Mouse (Mus musculus) heart, embryonic 12.5 days (tissue): ENCODE measurements around the gene Hacl1. TPM values are rescaled to one million over a fixed set of nuclear protein-coding genes. Genes with fewer than 3 reads are reported as not detected.
"Not testable (repeated sequence)": the region's sequence is repeated elsewhere in the genome, so short reads cannot be mapped to it uniquely, and the experiment has no call there.

ENCODE experiments used
- ATAC-seq: fragments of 200-750 bp; cut with Nextera tagmentation; 2 replicates; pipeline ENCODE4 v1.8.0; 2017; ENCODE audit warnings: moderate TSS enrichment, moderate library complexity; ENCODE audit not compliant: insufficient number of reproducible peaks, low FRiP score
- H3K27ac ChIP-seq: fragments of 300-500 bp; sonication (generic); 2 replicates; pipeline ENCODE4 v1.5.1; 2016; ENCODE audit warnings: mild to moderate bottlenecking, moderate library complexity; ENCODE audit not compliant: poor library complexity, severe bottlenecking
- H3K27me3 ChIP-seq: fragments of 300-500 bp; sonication (generic); replicated peaks from 2 replicates; pipeline ENCODE4 v1.6.1; 2016; ENCODE audit warnings: mild to moderate bottlenecking, moderate library complexity
- H3K36me3 ChIP-seq: fragments of 300-500 bp; sonication (generic); 2 replicates; pipeline ENCODE4 v1.6.1; 2016; ENCODE audit warnings: mild to moderate bottlenecking, moderate library complexity
- H3K4me1 ChIP-seq: fragments of 300-500 bp; sonication (generic); replicated peaks from 2 replicates; pipeline ENCODE4 v1.6.1; 2016; ENCODE audit warnings: mild to moderate bottlenecking
- H3K4me2 ChIP-seq: fragments of 300-500 bp; sonication (generic); 2 replicates; pipeline ENCODE4 v1.6.1; 2016; ENCODE audit warnings: mild to moderate bottlenecking, moderate library complexity
- H3K4me3 ChIP-seq: fragments of 300-500 bp; sonication (generic); 2 replicates; pipeline ENCODE4 v1.5.1; 2016; ENCODE audit warnings: mild to moderate bottlenecking
- H3K9ac ChIP-seq: fragments of 300-500 bp; sonication (generic); 2 replicates; pipeline ENCODE4 v1.6.1; 2016; ENCODE audit warnings: mild to moderate bottlenecking, moderate library complexity
- H3K9me3 ChIP-seq: fragments of 300-500 bp; sonication (generic); replicated peaks from 2 replicates; pipeline ENCODE4 v1.6.1; 2016; ENCODE audit warnings: mild to moderate bottlenecking, moderate library complexity
- WGBS: fragments of 180-500 bp; shearing (Covaris S2); methylation state at CpG from one replicate; pipeline ENCODE4 v1.1.7; 2016; 5-methylcytosine and 5-hydroxymethylcytosine counted together
- polyA plus RNA-seq: library from polyadenylated mRNA; unstranded; fragments of >200 nt; fragmentation: Nextera tagmentation; extraction: Ambion mirVana; gene quantifications from 2 replicates; pipeline ENCODE4 v1.2.1, GENCODE M21; 2016

The Hacl1 gene
- polyA plus RNA-seq, 1 experiment from 2014 or later, result 13.2 TPM

- no peak overlapping the region for H3K4me2 ChIP-seq
- no peak overlapping the region for H3K9ac ChIP-seq
- no peaks in the 10 kb centered on the region for H3K27me3 ChIP-seq
- ATAC-seq, result no peak
- no peaks in the 10 kb centered on the region; the same call in 1 of the 2 replicates for H3K4me1 ChIP-seq
- peaks cover 2% of the 10 kb centered on the region; the same call in 1 of the 2 replicates for H3K36me3 ChIP-seq
- no peak overlapping the region for H3K27ac ChIP-seq
- H3K9me3 ChIP-seq, result no peaks in the 10 kb centered on the region
- WGBS, result 85% methylated on average over 12 of the region's 12 CpGs
- H3K4me3 ChIP-seq, result no peak overlapping the region
Observed at GRCm38 (mm10) chr14:31622748-31623147, 18.3 kb downstream of the Hacl1 start.

GRCm38 (mm10) chr14:31620591-31621223 lies 20.4 kb downstream of the Hacl1 start:
- Histone ChIP-seq H3K4me2 (no peak overlapping the region), H3K9ac (no peak overlapping the region), H3K27ac (no peak overlapping the region), H3K36me3 (peaks cover 3% of the 10 kb centered on the region; the same call in 1 of the 2 replicates), H3K4me3 (no peak overlapping the region), H3K27me3 (no peaks in the 10 kb centered on the region), H3K4me1 (no peaks in the 10 kb centered on the region; the same call in 1 of the 2 replicates), H3K9me3 (no peaks in the 10 kb centered on the region)
- ATAC-seq, result no peak
- 73% methylated on average over 9 of the region's 9 CpGs for WGBS

GRCm38 (mm10) chr14:31617997-31618396 lies 23.1 kb downstream of the Hacl1 start:
- H3K36me3 ChIP-seq, result peaks cover 5% of the 10 kb centered on the region
- H3K4me2 ChIP-seq, result no peak overlapping the region
- H3K27ac ChIP-seq, result no peak overlapping the region
- no peak for ATAC-seq
- no peaks in the 10 kb centered on the region for H3K9me3 ChIP-seq
- no peak overlapping the region for H3K9ac ChIP-seq
- H3K4me3 ChIP-seq, result no peak overlapping the region
- H3K4me1 ChIP-seq, result no peaks in the 10 kb centered on the region; the same call in 1 of the 2 replicates
- WGBS, result 69% methylated on average over 3 of the region's 3 CpGs
- H3K27me3 ChIP-seq, result no peaks in the 10 kb centered on the region

GRCm38 (mm10) chr14:31617204-31617603 lies 23.9 kb downstream of the Hacl1 start:
- no peak for ATAC-seq
- H3K9me3 ChIP-seq, result no peaks in the 10 kb centered on the region
- H3K9ac ChIP-seq, result no peak overlapping the region
- H3K4me3 ChIP-seq, result no peak overlapping the region
- H3K4me1 ChIP-seq, result no peaks in the 10 kb centered on the region; the same call in 1 of the 2 replicates
- no peak overlapping the region for H3K27ac ChIP-seq
- WGBS, result 79% methylated on average over 9 of the region's 9 CpGs
- no peaks in the 10 kb centered on the region for H3K27me3 ChIP-seq
- H3K36me3 ChIP-seq, result peaks cover 7% of the 10 kb centered on the region
- H3K4me2 ChIP-seq, result no peak overlapping the region

- ATAC-seq, result no peak
- 75% methylated on average over 5 of the region's 5 CpGs for WGBS
- Histone ChIP-seq H3K4me2 (no peak overlapping the region), H3K36me3 (peaks cover 5% of the 10 kb centered on the region), H3K9ac (no peak overlapping the region), H3K27ac (no peak overlapping the region), H3K4me3 (no peak overlapping the region), H3K9me3 (no peaks in the 10 kb centered on the region), H3K4me1 (no peaks in the 10 kb centered on the region; the same call in 1 of the 2 replicates), H3K27me3 (no peaks in the 10 kb centered on the region)
Observed at GRCm38 (mm10) chr14:31613671-31614070, 27.4 kb downstream of the Hacl1 start.

DNA sequence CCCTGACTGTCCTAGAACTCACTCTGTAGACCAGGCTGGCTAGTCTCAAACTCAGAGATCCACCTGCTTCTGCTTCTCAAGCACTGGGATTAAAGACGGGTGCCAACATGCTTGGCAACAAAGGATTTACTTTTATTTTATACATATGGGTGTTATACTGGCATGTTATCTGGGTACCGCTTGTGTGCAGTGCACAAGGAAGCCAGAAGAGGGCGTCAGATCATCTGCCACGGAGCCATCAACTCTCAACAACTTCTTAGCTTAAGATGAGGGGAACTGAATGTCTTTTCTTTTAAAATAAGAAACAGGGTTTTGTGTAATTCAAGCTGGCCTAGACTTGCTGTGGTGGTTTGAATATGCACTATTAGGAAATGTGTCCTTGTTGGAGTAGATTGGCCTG lies 29.1 kb downstream of the Hacl1 start:
- ATAC-seq, result no peak
- H3K9me3 ChIP-seq, result no peaks in the 10 kb centered on the region
- H3K27me3 ChIP-seq, result no peaks in the 10 kb centered on the region
- H3K4me3 ChIP-seq, result no peak overlapping the region
- H3K4me2 ChIP-seq, result no peak overlapping the region
- peaks cover 5% of the 10 kb centered on the region; the same call in 1 of the 2 replicates for H3K36me3 ChIP-seq
- 56% methylated on average over 4 of the region's 4 CpGs for WGBS
- H3K9ac ChIP-seq, result no peak overlapping the region
- H3K27ac ChIP-seq, result no peak overlapping the region
- no peaks in the 10 kb centered on the region for H3K4me1 ChIP-seq

GRCm38 (mm10) chr14:31605514-31605913 lies 35.6 kb downstream of the Hacl1 start:
- Histone ChIP-seq H3K27ac (no peak overlapping the region), H3K36me3 (no peaks in the 10 kb centered on the region), H3K4me3 (no peak overlapping the region), H3K4me1 (no peaks in the 10 kb centered on the region), H3K27me3 (no peaks in the 10 kb centered on the region), H3K4me2 (no peak overlapping the region), H3K9ac (no peak overlapping the region), H3K9me3 (no peaks in the 10 kb centered on the region)
- no peak for ATAC-seq
- 45% methylated on average over 6 of the region's 6 CpGs for WGBS

GRCm38 (mm10) chr14:31604916-31605315 lies 36.2 kb downstream of the Hacl1 start:
- no peaks in the 10 kb centered on the region for H3K27me3 ChIP-seq
- H3K4me1 ChIP-seq, result no peaks in the 10 kb centered on the region
- no peak overlapping the region for H3K4me3 ChIP-seq
- H3K9ac ChIP-seq, result no peak overlapping the region
- no peak overlapping the region for H3K27ac ChIP-seq
- H3K9me3 ChIP-seq, result no peaks in the 10 kb centered on the region
- ATAC-seq, result no peak
- 57% methylated on average over 5 of the region's 5 CpGs for WGBS
- H3K4me2 ChIP-seq, result no peak overlapping the region
- H3K36me3 ChIP-seq, result no peaks in the 10 kb centered on the region

- H3K9me3 ChIP-seq, H3K36me3 ChIP-seq, ATAC-seq, H3K4me3 ChIP-seq, H3K27me3 ChIP-seq, H3K4me1 ChIP-seq, H3K4me2 ChIP-seq, H3K27ac ChIP-seq, H3K9ac ChIP-seq: not testable (repeated sequence)
- WGBS, result 64% methylated on average over 6 of the region's 6 CpGs
Observed at GRCm38 (mm10) chr14:31602616-31602979, 38.5 kb downstream of the Hacl1 start.

GRCm38 (mm10) chr14:31601908-31602615 lies 39.0 kb downstream of the Hacl1 start:
- H3K9ac ChIP-seq, result no peak overlapping the region
- H3K4me1 ChIP-seq, result no peaks in the 10 kb centered on the region
- H3K4me3 ChIP-seq, result no peak overlapping the region
- WGBS, result 90% methylated on average over 14 of the region's 14 CpGs
- ATAC-seq, result no peak
- H3K4me2 ChIP-seq, result no peak overlapping the region
- no peak overlapping the region for H3K27ac ChIP-seq
- no peaks in the 10 kb centered on the region for H3K27me3 ChIP-seq
- H3K36me3 ChIP-seq, result no peaks in the 10 kb centered on the region
- no peaks in the 10 kb centered on the region for H3K9me3 ChIP-seq

DNA sequence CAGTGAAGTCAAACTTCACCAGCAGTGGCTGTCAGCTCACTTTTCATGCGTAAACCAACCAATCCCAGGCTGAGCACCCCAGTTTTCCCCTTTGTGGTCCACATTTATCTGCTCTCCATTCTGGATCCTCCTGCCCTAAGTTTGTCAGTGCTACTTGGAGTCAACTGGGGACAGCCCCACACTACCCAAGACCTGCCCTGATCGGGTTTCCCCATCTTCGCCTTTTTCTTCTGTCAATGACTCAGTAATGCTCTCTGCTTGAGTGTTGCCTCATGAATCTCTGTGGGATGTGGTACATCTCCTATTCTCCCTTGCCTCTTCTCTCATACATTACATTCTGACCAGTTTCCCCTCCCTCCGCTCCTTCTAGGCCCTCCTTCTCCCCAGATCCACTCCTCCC lies 43.6 kb downstream of the Hacl1 start:
- H3K4me3 ChIP-seq, result no peak overlapping the region
- 88% methylated on average over 4 of the region's 4 CpGs for WGBS
- ATAC-seq, result no peak

More for the DNA sequence above, 43.6 kb downstream of the Hacl1 start:
- no peak overlapping the region for H3K27ac ChIP-seq
- H3K4me1 ChIP-seq, result no peaks in the 10 kb centered on the region
- H3K9me3 ChIP-seq, result 0 out of 2 replicates have a peak, but pooled peaks cover 3% of the 10 kb centered on the region
- no peak overlapping the region for H3K9ac ChIP-seq
- H3K4me2 ChIP-seq, result no peak overlapping the region
- no peaks in the 10 kb centered on the region for H3K27me3 ChIP-seq
- no peaks in the 10 kb centered on the region for H3K36me3 ChIP-seq
